Mouse (Mus musculus) neural tube, embryonic 14.5 days (tissue): ENCODE results near the gene Fcrla. TPM values are rescaled to one million over a fixed set of nuclear protein-coding genes. Genes with fewer than 3 reads are reported as not detected.
"Not testable (repeated sequence)": the region's sequence is repeated elsewhere in the genome, so short reads cannot be mapped to it uniquely, and the experiment has no call there.

Experiments
- ATAC-seq: fragments of 200-750 bp; cut with Nextera tagmentation; 2 replicates; pipeline ENCODE4 v1.8.0; 2017; ENCODE audit warnings: low read depth, mild to moderate bottlenecking, moderate TSS enrichment, moderate library complexity
- H3K27ac ChIP-seq: fragments of 300-500 bp; sonication (generic); 2 replicates; pipeline ENCODE4 v1.5.1; 2014; ENCODE audit warnings: low read depth, mild to moderate bottlenecking, control low read depth, low read length, moderate library complexity, mixed read lengths
- H3K27me3 ChIP-seq: fragments of 300-500 bp; sonication (generic); 2 replicates; pipeline ENCODE4 v1.6.1; 2014; ENCODE audit warnings: low read length; ENCODE audit not compliant: control insufficient read depth, insufficient read depth
- H3K36me3 ChIP-seq: fragments of 300-500 bp; sonication (generic); 2 replicates; pipeline ENCODE4 v1.6.1; 2014; ENCODE audit warnings: low read length, mixed read lengths; ENCODE audit not compliant: control insufficient read depth, insufficient read depth
- H3K4me1 ChIP-seq: fragments of 300-500 bp; sonication (generic); 2 replicates; pipeline ENCODE4 v1.6.1; 2014; ENCODE audit warnings: low read length; ENCODE audit not compliant: control insufficient read depth, insufficient read depth
- H3K4me2 ChIP-seq: fragments of 300-500 bp; sonication (generic); 2 replicates; pipeline ENCODE4 v1.6.1; 2014; ENCODE audit warnings: mild to moderate bottlenecking, low read depth, low read length, control low read depth
- H3K4me3 ChIP-seq: fragments of 300-500 bp; sonication (generic); 2 replicates; pipeline ENCODE4 v1.5.1; 2014; ENCODE audit warnings: low read depth, low read length, control low read depth, mixed read lengths
- H3K9ac ChIP-seq: fragments of 300-500 bp; sonication (generic); replicated peaks from 2 replicates; pipeline ENCODE4 v1.6.1; 2014; ENCODE audit warnings: low read depth, mild to moderate bottlenecking, control low read depth, low read length, mixed read lengths
- H3K9me3 ChIP-seq: fragments of 300-500 bp; sonication (generic); 2 replicates; pipeline ENCODE4 v1.6.1; 2016; ENCODE audit warnings: low read length; ENCODE audit not compliant: control insufficient read depth
- WGBS: fragments of 180-500 bp; shearing (Covaris S2); extraction: QIAGEN DNeasy Blood & Tissue Kit; methylation state at CpG from one replicate; pipeline ENCODE4 v1.1.7; 2014; 5-methylcytosine and 5-hydroxymethylcytosine counted together
- polyA plus RNA-seq: library from polyadenylated mRNA; unstranded; fragments of >200 nt; fragmentation: Nextera tagmentation; extraction: Ambion mirVana; gene quantifications from 2 replicates; pipeline ENCODE4 v1.2.1, GENCODE M21; 2014

Gene Fcrla
- not detected in 2 replicates for polyA plus RNA-seq

DNA sequence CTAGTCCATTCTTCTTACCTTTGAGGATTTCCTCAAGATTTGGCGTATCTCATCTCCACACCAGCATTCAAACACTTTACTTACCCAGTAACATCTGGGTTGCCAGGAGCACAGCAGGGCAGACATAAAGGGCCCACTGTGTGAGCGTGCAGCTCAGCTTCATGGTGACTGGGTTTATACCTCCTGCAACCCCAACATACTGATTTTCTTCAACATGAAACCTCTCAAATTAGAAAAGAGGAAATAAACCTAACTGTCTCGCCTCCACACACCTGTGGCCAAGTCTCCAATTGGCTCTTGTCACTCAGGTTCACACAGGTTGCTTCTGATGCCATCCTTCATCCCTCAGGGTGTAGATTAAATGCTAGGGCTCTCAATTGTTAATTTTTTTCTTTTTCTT lies at the start of gene Fcrla:
TSS of gene Fcrla (minus strand) at position 206 of the 400 bp plus-strand sequence.
- no peaks in the 10 kb centered on the region for H3K27me3 ChIP-seq
- no peak within 1 kb of the TSS for H3K4me2 ChIP-seq
- H3K4me1 ChIP-seq: no peaks in the 10 kb centered on the region
- no peak within 1 kb of the TSS for H3K27ac ChIP-seq
- H3K36me3 ChIP-seq: no peaks in the 10 kb centered on the region
- 85% methylated on average over 3 of the region's 3 CpGs for WGBS
- no peaks in the 10 kb centered on the region for H3K9me3 ChIP-seq
- no peak within 1 kb of the TSS for H3K9ac ChIP-seq
- H3K4me3 ChIP-seq: no peak within 1 kb of the TSS
- no peak for ATAC-seq

DNA sequence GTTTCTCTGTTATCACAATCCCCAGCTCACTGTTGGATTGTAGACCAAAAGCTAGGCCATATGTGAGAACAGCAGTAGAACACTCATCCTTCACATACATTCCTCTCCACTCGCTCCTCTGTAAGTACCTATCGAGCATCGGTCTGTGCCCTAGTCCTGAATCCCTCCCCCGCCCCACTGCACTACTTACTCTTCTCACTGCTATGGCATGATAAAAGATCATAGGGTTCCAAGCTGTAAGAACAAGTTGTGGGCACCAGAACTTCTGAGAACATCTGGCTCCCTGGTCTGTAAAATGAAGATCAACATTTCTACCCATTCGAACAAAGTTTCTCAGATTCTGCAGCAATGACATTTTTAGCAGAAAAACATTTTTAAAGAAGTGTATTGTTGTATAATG lies 49.1 kb upstream of the Fcrla start, which contains the start of gene Fcgr2b:
TSS of gene Fcgr2b (minus strand) at position 101 of the 400 bp plus-strand sequence.
- Histone ChIP-seq H3K4me1 (no peaks in the 10 kb centered on the region), H3K4me2 (no peak within 1 kb of the TSS), H3K9ac (no peak within 1 kb of the TSS), H3K9me3 (no peaks in the 10 kb centered on the region), H3K4me3 (no peak within 1 kb of the TSS), H3K27ac (no peak within 1 kb of the TSS), H3K36me3 (no peaks in the 10 kb centered on the region), H3K27me3 (no peaks in the 10 kb centered on the region)
- ATAC-seq: no peak
- WGBS: 94% methylated on average over 5 of the region's 5 CpGs

DNA sequence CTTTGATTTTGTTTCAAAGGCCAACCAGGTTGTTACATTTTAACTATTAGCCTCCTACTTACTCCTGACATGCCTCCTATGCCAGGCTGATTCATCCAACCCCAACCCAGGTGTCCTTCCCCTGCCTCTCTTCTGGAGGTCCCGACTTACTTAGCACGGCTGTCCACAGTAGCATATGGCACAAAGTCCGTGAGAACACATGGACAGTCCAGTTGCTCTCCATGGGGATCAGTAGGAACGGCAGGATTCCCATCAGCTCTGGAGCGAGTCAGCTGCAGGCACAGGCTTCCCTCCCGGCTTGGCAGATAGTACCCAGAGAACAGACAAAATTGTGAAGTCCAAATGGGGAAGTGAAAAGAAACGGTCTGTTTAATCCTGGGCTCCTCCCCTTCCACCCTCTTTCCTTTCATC lies 48.4 kb upstream of the Fcrla start:
- 77% methylated on average over 7 of the region's 7 CpGs for WGBS
- H3K4me1 ChIP-seq: no peaks in the 10 kb centered on the region
- no peaks in the 10 kb centered on the region for H3K36me3 ChIP-seq
- ATAC-seq: no peak
- no peak overlapping the region for H3K9ac ChIP-seq
- H3K4me3 ChIP-seq: no peak overlapping the region
- H3K9me3 ChIP-seq: no peaks in the 10 kb centered on the region
- no peak overlapping the region for H3K27ac ChIP-seq
- no peaks in the 10 kb centered on the region for H3K27me3 ChIP-seq
- no peak overlapping the region for H3K4me2 ChIP-seq

DNA sequence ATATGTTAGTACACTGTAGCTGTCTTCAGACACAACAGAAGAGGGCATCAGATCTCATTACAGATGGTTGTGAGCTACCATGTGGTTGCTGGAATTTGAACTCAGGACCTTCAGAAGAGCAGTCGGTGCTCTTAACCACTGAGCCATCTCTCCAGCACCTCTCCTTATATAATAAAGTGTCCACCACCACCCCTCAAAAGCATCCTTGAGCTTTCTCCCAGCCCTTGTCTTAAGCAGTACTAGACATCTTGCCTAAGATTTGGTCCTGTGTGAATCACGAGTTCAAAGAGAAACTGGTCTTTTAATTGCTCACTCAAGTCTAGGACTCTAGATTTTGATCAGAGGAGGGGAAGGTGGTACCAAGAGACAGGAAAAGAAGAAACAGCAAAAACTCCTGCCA lies 48.0 kb upstream of the Fcrla start:
- not testable (repeated sequence) for ATAC-seq, H3K4me1 ChIP-seq, H3K9me3 ChIP-seq, H3K27me3 ChIP-seq, H3K4me3 ChIP-seq, H3K4me2 ChIP-seq, H3K9ac ChIP-seq, H3K27ac ChIP-seq, H3K36me3 ChIP-seq
- WGBS: 85% methylated on average over 2 of the region's 2 CpGs

DNA sequence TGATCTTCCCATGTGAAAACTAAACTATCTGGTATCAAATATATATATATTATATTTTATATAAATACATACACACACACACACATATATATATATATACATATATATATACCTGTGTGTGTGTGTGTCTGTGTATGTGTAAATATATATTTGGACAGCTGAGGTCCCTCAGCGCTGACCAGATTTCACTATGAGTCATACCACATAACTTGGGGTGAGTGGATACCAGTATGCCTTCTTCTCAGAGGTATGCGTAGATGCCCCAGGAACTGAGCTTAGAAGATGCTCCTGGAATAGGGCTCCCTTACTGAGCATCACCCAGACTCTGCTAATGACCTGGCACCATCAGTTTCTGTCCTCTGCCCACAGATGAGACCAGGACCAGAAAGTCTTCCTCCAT lies 47.4 kb upstream of the Fcrla start:
- Histone ChIP-seq H3K9me3 (no peaks in the 10 kb centered on the region), H3K36me3 (no peaks in the 10 kb centered on the region), H3K4me1 (no peaks in the 10 kb centered on the region), H3K27me3 (no peaks in the 10 kb centered on the region), H3K9ac (no peak overlapping the region), H3K27ac (no peak overlapping the region), H3K4me2 (no peak overlapping the region), H3K4me3 (no peak overlapping the region)
- no peak for ATAC-seq
- WGBS: 93% methylated on average over 2 of the region's 2 CpGs

DNA sequence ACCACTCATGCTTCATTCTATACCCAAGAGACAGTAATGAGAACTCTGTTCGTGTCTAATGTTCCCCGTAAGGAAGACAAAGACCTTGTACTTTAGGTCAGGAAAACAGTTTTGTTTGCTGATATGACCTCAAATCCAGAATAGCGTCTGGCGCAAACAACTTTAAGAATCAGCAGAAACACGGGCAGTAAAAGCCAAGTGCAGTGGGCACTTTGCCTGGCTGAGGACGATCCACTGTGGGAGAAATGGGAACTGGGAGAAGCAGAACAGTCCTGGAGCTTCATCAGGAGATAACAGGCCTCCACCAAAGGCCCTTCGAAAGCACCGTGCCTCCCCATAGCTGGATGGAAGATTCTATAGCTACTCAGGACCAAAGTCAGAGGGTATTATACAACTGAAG lies 46.8 kb upstream of the Fcrla start:
- Histone ChIP-seq H3K9me3 (no peaks in the 10 kb centered on the region), H3K4me3 (no peak overlapping the region), H3K4me1 (no peaks in the 10 kb centered on the region), H3K36me3 (no peaks in the 10 kb centered on the region), H3K9ac (no peak overlapping the region), H3K4me2 (no peak overlapping the region), H3K27me3 (no peaks in the 10 kb centered on the region), H3K27ac (no peak overlapping the region)
- 90% methylated on average over 8 of the region's 8 CpGs for whole genome bisulfite sequencing
- ATAC-seq: no peak

DNA sequence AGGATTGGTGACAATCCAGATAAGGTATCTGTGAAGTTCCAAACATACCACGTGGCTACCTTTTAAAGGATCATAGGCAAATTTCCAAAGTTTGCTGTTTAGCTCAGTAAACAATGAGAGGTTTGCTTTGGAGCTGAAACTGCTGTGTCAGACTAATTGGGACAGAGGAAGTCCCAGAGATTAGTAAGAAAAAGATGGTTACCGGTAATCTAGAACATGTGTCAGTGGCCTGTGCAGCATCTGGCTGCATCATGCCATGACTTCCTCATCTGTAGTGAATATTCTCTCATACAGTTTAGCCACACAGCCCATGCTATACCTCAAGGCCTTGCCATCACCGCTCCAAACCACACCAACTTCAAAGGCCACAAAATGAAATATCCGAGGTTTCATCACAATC lies 45.6 kb upstream of the Fcrla start:
- Histone ChIP-seq H3K27ac (no peak overlapping the region), H3K36me3 (no peaks in the 10 kb centered on the region), H3K4me3 (no peak overlapping the region), H3K9ac (no peak overlapping the region), H3K9me3 (no peaks in the 10 kb centered on the region), H3K4me1 (no peaks in the 10 kb centered on the region), H3K27me3 (no peaks in the 10 kb centered on the region), H3K4me2 (no peak overlapping the region)
- WGBS: 86% methylated on average over 4 of the region's 4 CpGs
- no peak for ATAC-seq

DNA sequence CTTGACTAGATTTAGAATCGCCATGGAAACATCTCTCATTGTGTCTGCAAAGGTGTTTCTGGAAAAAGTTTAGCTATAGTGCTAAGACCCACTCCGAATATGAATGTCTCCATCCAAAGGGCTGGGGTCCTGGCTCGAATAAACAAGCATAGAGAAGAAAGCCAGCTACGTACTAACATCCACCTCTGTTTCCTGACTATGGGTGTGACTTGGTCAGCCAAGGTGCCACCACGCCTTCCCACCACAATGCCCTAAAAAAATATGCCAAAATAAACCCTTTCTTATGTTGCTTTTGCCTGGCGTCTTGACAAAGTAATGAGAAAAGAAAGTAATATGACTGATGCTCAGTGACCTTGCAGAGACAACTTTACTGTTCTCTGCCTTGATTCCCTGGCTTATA lies 45.1 kb upstream of the Fcrla start:
- Histone ChIP-seq H3K4me3 (no peak overlapping the region), H3K36me3 (no peaks in the 10 kb centered on the region), H3K9ac (no peak overlapping the region), H3K27ac (no peak overlapping the region), H3K9me3 (no peaks in the 10 kb centered on the region), H3K4me1 (no peaks in the 10 kb centered on the region), H3K27me3 (no peaks in the 10 kb centered on the region), H3K4me2 (no peak overlapping the region)
- no peak for ATAC-seq
- 88% methylated on average over 6 of the region's 6 CpGs for WGBS

DNA sequence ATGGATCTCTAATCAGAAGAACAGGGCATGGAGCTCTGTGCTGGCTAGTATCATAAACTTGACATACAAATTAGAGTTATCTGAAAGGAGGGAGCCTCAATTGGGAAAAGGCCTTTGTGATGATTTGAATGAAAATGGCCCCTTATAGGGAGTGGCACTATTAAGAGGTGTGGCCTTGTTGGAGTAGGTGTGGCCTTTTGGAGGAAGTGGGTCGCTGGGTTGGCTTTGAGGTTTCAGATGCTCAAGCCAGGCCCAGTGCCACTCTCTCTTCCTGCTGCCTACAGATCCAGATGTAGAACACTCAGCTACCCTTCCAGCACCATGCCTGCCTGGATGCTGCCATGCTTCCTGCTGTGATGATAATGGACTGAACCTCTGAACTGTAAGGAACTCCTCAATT lies 41.2 kb upstream of the Fcrla start:
- ATAC-seq: no peak
- no peak overlapping the region for H3K4me3 ChIP-seq
- 79% methylated on average over 1 of the region's 1 CpGs for WGBS
- no peak overlapping the region for H3K9ac ChIP-seq
- H3K36me3 ChIP-seq: no peaks in the 10 kb centered on the region
- H3K9me3 ChIP-seq: no peaks in the 10 kb centered on the region
- no peaks in the 10 kb centered on the region for H3K27me3 ChIP-seq
- H3K4me1 ChIP-seq: no peaks in the 10 kb centered on the region
- H3K27ac ChIP-seq: no peak overlapping the region
- H3K4me2 ChIP-seq: no peak overlapping the region

DNA sequence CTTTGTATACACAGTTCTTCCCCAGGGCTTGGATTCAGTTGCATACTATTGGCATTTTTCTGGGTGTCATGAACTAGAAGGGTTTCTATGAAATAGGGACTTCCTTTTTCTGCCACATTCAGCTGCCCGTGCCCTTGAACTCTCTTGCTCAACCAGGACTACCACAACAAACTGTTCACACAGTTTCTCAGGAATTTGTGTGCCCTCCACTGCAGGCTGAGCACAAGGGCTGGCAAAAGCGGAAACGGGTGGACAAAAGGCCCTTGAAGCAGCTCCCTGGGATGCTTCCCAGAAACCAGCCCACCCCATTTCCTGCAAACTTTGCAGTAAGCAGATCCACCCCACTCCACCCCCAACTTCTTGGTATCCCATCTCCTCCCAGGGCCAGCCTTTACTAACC lies 40.2 kb upstream of the Fcrla start:
- Histone ChIP-seq H3K27me3 (no peaks in the 10 kb centered on the region), H3K4me2 (no peak overlapping the region), H3K9ac (no peak overlapping the region), H3K4me3 (no peak overlapping the region), H3K9me3 (no peaks in the 10 kb centered on the region), H3K27ac (no peak overlapping the region), H3K4me1 (no peaks in the 10 kb centered on the region), H3K36me3 (no peaks in the 10 kb centered on the region)
- no peak for ATAC-seq
- 75% methylated on average over 3 of the region's 3 CpGs for WGBS
